8 mouse cellular contexts compared by ENCODE assay signal in the genomic region with DNA sequence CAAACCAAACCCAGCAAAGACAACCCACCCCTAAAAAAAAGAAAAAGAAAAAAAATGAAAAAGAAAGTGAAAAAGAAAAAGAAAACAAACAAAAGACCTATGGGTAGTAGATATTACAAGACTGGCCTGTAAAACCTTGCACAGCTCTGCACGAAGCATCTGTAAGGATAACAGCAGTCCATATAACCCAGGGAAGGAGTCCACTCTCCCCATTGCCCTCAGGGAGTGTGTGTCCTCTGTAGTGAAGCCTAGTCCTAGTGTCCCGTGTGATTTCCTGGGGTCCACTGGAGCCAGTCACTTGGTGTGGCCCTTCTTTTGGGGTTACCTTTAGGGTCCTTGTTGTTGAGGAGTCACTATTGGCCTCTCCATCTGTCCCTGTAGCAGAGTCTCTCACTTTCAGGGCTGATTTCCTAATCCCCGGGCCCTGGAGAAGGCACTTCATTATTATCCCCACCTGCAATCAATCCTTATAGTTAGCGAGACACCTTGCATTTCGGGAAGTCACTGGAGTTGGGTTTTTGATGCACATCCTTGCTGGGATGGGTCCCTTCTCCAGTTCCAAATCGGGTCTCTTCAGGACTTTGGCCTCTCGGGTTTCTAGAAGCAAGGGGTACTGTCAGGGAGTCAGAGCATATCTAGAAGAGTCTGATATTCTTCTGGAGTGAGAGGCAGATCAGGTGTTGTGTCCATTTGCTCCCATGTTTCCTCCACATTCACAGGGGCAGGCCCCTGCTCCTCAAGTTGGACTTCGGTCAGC. TPM values are rescaled to one million over a fixed set of nuclear protein-coding genes. Genes with fewer than 3 reads are reported as not detected.
DNase-seq lines count a peak whose midpoint lies in the region; ATAC-seq and TF ChIP-seq lines count a peak whose summit lies in the region.
"Not testable (repeated sequence)": the region's sequence is repeated elsewhere in the genome, so short reads cannot be mapped to it uniquely, and the experiment has no call there.
"Had no signal": no experiment of that assay in that cellular context is flagged by ENCODE, and none has a peak within 500 bp of the region (broad histone marks: within the 10 kb centered on the region; RNA-seq: fewer than 3 reads in every experiment).

No protein-coding gene starts in this region.

- not testable (repeated sequence) for H3K4me3 ChIP-seq in forebrain, embryonic 12.5 days (replicated peaks); heart, embryonic 14.5 days (ENCODE audit: control insufficient read depth in 1 of 2, insufficient read depth in 1 of 2, low read depth in 1 of 2, low read length in 2 of 2); kidney, embryonic 15.5 days (replicated peaks); liver, embryonic 13.5 days (replicated peaks); stomach, embryonic 14.5 days (ENCODE audit: low read depth, low read length)

- not testable (repeated sequence) for H3K36me3 ChIP-seq in forebrain, embryonic 12.5 days (replicated peaks); heart, embryonic 14.5 days (ENCODE audit: control insufficient read depth, insufficient read depth, low read length); kidney, embryonic 15.5 days; liver, embryonic 13.5 days; stomach, embryonic 14.5 days (ENCODE audit: control insufficient read depth, insufficient read depth, low read length)

- not testable (repeated sequence) for H3K4me1 ChIP-seq in forebrain, embryonic 12.5 days; heart, embryonic 14.5 days (ENCODE audit: control insufficient read depth in 2 of 2, insufficient read depth in 2 of 2, low read length in 2 of 2); kidney, embryonic 15.5 days; liver, embryonic 13.5 days (replicated peaks); stomach, embryonic 14.5 days (ENCODE audit: control insufficient read depth, insufficient read depth, low read length)

- H3K9me3 ChIP-seq in forebrain, embryonic 12.5 days; heart, embryonic 14.5 days (ENCODE audit: control insufficient read depth, low read length); kidney, embryonic 15.5 days (replicated peaks); stomach, embryonic 14.5 days (ENCODE audit: control insufficient read depth, low read depth, low read length): not testable (repeated sequence)
- peaks cover 11% of the 10 kb centered on the region for H3K9me3 ChIP-seq in liver, embryonic 13.5 days (replicated peaks)

- 82% methylated on average over 8 of the region's 8 CpGs for WGBS in forebrain, embryonic 12.5 days
- WGBS in heart, embryonic 14.5 days: 70% methylated on average over 7 of the region's 8 CpGs
- 87% methylated on average over 8 of the region's 8 CpGs for WGBS in kidney, embryonic 15.5 days
- WGBS in liver, embryonic 13.5 days (ENCODE audit: insufficient replicate concordance): 53% methylated on average over 8 of the region's 8 CpGs
- 87% methylated on average over 7 of the region's 8 CpGs for WGBS in stomach, embryonic 14.5 days

- H3K27ac ChIP-seq in forebrain, embryonic 12.5 days; heart, embryonic 14.5 days (replicated peaks in 1 of 2; ENCODE audit: control insufficient read depth in 1 of 2, insufficient read depth in 1 of 2, low read depth in 2 of 2, low read length in 2 of 2); kidney, embryonic 15.5 days; liver, embryonic 13.5 days; stomach, embryonic 14.5 days (ENCODE audit: low read length): not testable (repeated sequence)

- TF ChIP-seq CTCF in brain, embryonic 14.5 days (IDR thresholded peaks at IDR 0.05; ENCODE audit: borderline replicate concordance, extremely low read depth, insufficient read depth, insufficient read length): not testable (repeated sequence)

- TF ChIP-seq POLR2A in brain, embryonic 14.5 days (IDR thresholded peaks at IDR 0.05; ENCODE audit: borderline replicate concordance, extremely low read depth, insufficient read depth, insufficient read length, poor library complexity, severe bottlenecking): not testable (repeated sequence)

- not testable (repeated sequence) for H3K9ac ChIP-seq in forebrain, embryonic 12.5 days; heart, embryonic 14.5 days (ENCODE audit: low read length); kidney, embryonic 15.5 days; liver, embryonic 13.5 days; stomach, embryonic 14.5 days (replicated peaks; ENCODE audit: low read depth, low read length)

- H3K27me3 ChIP-seq in forebrain, embryonic 12.5 days; heart, embryonic 14.5 days (ENCODE audit: control insufficient read depth, insufficient read depth, low read length); kidney, embryonic 15.5 days; liver, embryonic 13.5 days; stomach, embryonic 14.5 days (ENCODE audit: control insufficient read depth, insufficient read depth, low read length): not testable (repeated sequence)

- peak; percentile 91 for ATAC-seq in forebrain, embryonic 12.5 days (ENCODE audit: low FRiP score)
- peak; percentile 80 for ATAC-seq in heart, embryonic 14.5 days (ENCODE audit: insufficient number of reproducible peaks, insufficient read depth, low FRiP score, low read depth)
- peak; percentile 89 for ATAC-seq in kidney, embryonic 15.5 days (replicated peaks; ENCODE audit: low FRiP score)
- peak; percentile 57 for ATAC-seq in liver, embryonic 13.5 days (ENCODE audit: low read depth)
- ATAC-seq in stomach, embryonic 14.5 days (ENCODE audit: insufficient number of reproducible peaks, insufficient read depth, low FRiP score, low read depth): peak; percentile 84

- DNase-seq in brain, embryonic 14.5 days (ENCODE audit: low read depth): peak; percentile 31
- not testable (repeated sequence) for DNase-seq in liver, embryonic 13.5 days
- peak; percentile 40 to 54 for DNase-seq in natural killer cell, adult 2 months (ENCODE audit: low spot score in 2 of 2)

- not testable (repeated sequence) for H3K4me2 ChIP-seq in forebrain, embryonic 12.5 days; heart, embryonic 14.5 days (ENCODE audit: low read length); kidney, embryonic 15.5 days; liver, embryonic 13.5 days; stomach, embryonic 14.5 days (replicated peaks; ENCODE audit: low read depth, low read length)

RNA-seq across cellular contexts. Expression of a gene that starts 2.7 kb away (rescaled TPM):
- not detected in 2 replicates for polyA plus RNA-seq in brain, embryonic 14.5 days (2012; rRNA removed)
- not detected in 2 replicates for polyA plus RNA-seq in forebrain, embryonic 12.5 days (2016; fragmentation: Nextera tagmentation; extraction: Ambion mirVana)
- not detected in 2 replicates for polyA plus RNA-seq in heart, embryonic 14.5 days (2014; fragmentation: Nextera tagmentation; extraction: Ambion mirVana)
- not detected in 2 replicates for polyA plus RNA-seq in kidney, embryonic 15.5 days (2015; fragmentation: Nextera tagmentation; extraction: Ambion mirVana)
- polyA plus RNA-seq in liver, embryonic 13.5 days (2015; fragmentation: Nextera tagmentation; extraction: Ambion mirVana): not detected in 2 replicates
- not detected in 2 replicates for polyA plus RNA-seq in stomach, embryonic 14.5 days (2014; fragmentation: Nextera tagmentation; extraction: Ambion mirVana)
- polyA plus RNA-seq: large intestine, adult 2 months had no signal

RNA-seq across cellular contexts. Expression of a gene that starts 6.7 kb away (rescaled TPM):
- polyA plus RNA-seq in brain, embryonic 14.5 days (2012; rRNA removed): not detected in 2 replicates
- not detected in 2 replicates for polyA plus RNA-seq in forebrain, embryonic 12.5 days (2016; fragmentation: Nextera tagmentation; extraction: Ambion mirVana)
- not detected in 2 replicates for polyA plus RNA-seq in heart, embryonic 14.5 days (2014; fragmentation: Nextera tagmentation; extraction: Ambion mirVana)
- polyA plus RNA-seq in kidney, embryonic 15.5 days (2015; fragmentation: Nextera tagmentation; extraction: Ambion mirVana): not detected in 2 replicates
- not detected in 2 replicates for polyA plus RNA-seq in liver, embryonic 13.5 days (2015; fragmentation: Nextera tagmentation; extraction: Ambion mirVana)
- not detected in 2 replicates for polyA plus RNA-seq in stomach, embryonic 14.5 days (2014; fragmentation: Nextera tagmentation; extraction: Ambion mirVana)
- polyA plus RNA-seq: large intestine, adult 2 months had no signal

RNA-seq across cellular contexts. Expression of a gene that starts 14.4 kb away (rescaled TPM):
- not detected in 2 replicates for polyA plus RNA-seq in brain, embryonic 14.5 days (2012; rRNA removed)
- not detected in 2 replicates for polyA plus RNA-seq in forebrain, embryonic 12.5 days (2016; fragmentation: Nextera tagmentation; extraction: Ambion mirVana)
- polyA plus RNA-seq in heart, embryonic 14.5 days (2014; fragmentation: Nextera tagmentation; extraction: Ambion mirVana): not detected in 2 replicates
- polyA plus RNA-seq in kidney, embryonic 15.5 days (2015; fragmentation: Nextera tagmentation; extraction: Ambion mirVana): not detected in 2 replicates
- not detected in 2 replicates for polyA plus RNA-seq in liver, embryonic 13.5 days (2015; fragmentation: Nextera tagmentation; extraction: Ambion mirVana)
- polyA plus RNA-seq in stomach, embryonic 14.5 days (2014; fragmentation: Nextera tagmentation; extraction: Ambion mirVana): not detected in 2 replicates
- polyA plus RNA-seq: large intestine, adult 2 months had no signal

RNA-seq across cellular contexts. Expression of a gene that starts 16.1 kb away (rescaled TPM):
- polyA plus RNA-seq in brain, embryonic 14.5 days (2012; rRNA removed): 37.9 and 45.7 TPM in 2 replicates
- polyA plus RNA-seq in forebrain, embryonic 12.5 days (2016; fragmentation: Nextera tagmentation; extraction: Ambion mirVana): 61.5 and 62.7 TPM in 2 replicates
- 37.3 and 39.3 TPM in 2 replicates for polyA plus RNA-seq in heart, embryonic 14.5 days (2014; fragmentation: Nextera tagmentation; extraction: Ambion mirVana)
- polyA plus RNA-seq in kidney, embryonic 15.5 days (2015; fragmentation: Nextera tagmentation; extraction: Ambion mirVana): 58.5 and 69.7 TPM in 2 replicates
- polyA plus RNA-seq in liver, embryonic 13.5 days (2015; fragmentation: Nextera tagmentation; extraction: Ambion mirVana): 27.2 and 35.2 TPM in 2 replicates
- 71.4 and 75.8 TPM in 2 replicates for polyA plus RNA-seq in stomach, embryonic 14.5 days (2014; fragmentation: Nextera tagmentation; extraction: Ambion mirVana)
